ENCODE assay signal across 22 mouse cellular contexts in the genomic region with DNA sequence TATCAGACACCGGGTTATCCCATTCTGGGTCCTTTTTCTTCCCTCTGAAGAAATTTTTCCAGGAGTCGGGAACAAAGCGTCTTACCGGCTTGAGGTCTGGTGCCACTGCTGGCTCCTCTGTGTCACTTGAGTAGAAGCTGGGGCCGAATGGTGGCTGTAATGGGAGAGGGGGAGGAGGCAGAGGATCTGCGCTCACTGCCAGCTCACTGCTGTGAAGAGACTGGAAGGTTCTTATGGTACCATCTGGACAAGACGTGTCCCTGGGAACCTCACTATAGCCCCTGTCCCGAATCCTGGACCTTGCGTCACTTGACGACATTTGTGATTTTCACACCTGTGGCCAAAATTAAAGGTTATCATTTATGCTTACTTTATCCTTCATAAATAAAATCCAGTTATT. TPM values are rescaled to one million over a fixed set of nuclear protein-coding genes. Genes with fewer than 3 reads are reported as not detected.
A peak's percentile ranks its signal among the peaks of the same experiment; 100 is the strongest.
DNase-seq lines count a peak whose midpoint lies in the region; ATAC-seq and TF ChIP-seq lines count a peak whose summit lies in the region.
"Had no signal": no experiment of that assay in that cellular context is flagged by ENCODE, and none has a peak within 500 bp of the region (broad histone marks: within the 10 kb centered on the region; RNA-seq: fewer than 3 reads in every experiment).

No protein-coding gene starts in this region.

- peaks cover 4% of the 10 kb centered on the region; the same call in 1 of the 2 replicates for H3K27me3 ChIP-seq in neural tube, embryonic 15.5 days (replicated peaks)
- H3K27me3 ChIP-seq in kidney, embryonic 15.5 days, result peaks cover 3% of the 10 kb centered on the region

- H3K9ac ChIP-seq in ES-E14 (ENCODE audit: insufficient read depth, low read depth, low read length, poor library complexity, severe bottlenecking), result peak overlapping the region; percentile 32; the same call in 1 of the 2 replicates
- no peak overlapping the region for H3K9ac ChIP-seq in neural tube, embryonic 15.5 days (replicated peaks)
- no peak overlapping the region for H3K9ac ChIP-seq in kidney, embryonic 15.5 days
- H3K9ac ChIP-seq: embryonic facial prominence, embryonic 15.5 days; hindbrain, embryonic 14.5 days; intestine, embryonic 15.5 days had no signal

- no peak overlapping the region for H3K4me2 ChIP-seq in neural tube, embryonic 15.5 days
- no peak overlapping the region for H3K4me2 ChIP-seq in kidney, embryonic 15.5 days
- H3K4me2 ChIP-seq: embryonic facial prominence, embryonic 15.5 days; heart, embryonic 11.5 days; hindbrain, embryonic 14.5 days; intestine, embryonic 15.5 days had no signal

- H3K4me3 ChIP-seq in ES-E14 (ENCODE audit: insufficient read depth in 1 of 2, low read depth in 1 of 2, low read length in 2 of 2, poor library complexity in 1 of 2, severe bottlenecking in 1 of 2), result 0 out of 4 replicates have a peak overlapping the region, but pooled peaks have one; percentile 15 to 39
- no peak overlapping the region for H3K4me3 ChIP-seq in neural tube, embryonic 15.5 days (replicated peaks)
- H3K4me3 ChIP-seq in kidney, embryonic 15.5 days (replicated peaks), result no peak overlapping the region
- H3K4me3 ChIP-seq: embryonic facial prominence, embryonic 15.5 days; erythroblast, embryonic 14.5 days; forebrain, embryonic 10.5 days; hindbrain, embryonic 10.5 days; intestine, embryonic 15.5 days had no signal

- in situ Hi-C loops in ES-E14 (cut with MboI; ENCODE audit: low sequenced_read_pairs in 2 of 2, unreplicated experiment in 2 of 2), result no loop called here

- ATAC-seq in neural tube, embryonic 15.5 days (ENCODE audit: low FRiP score), result no peak
- ATAC-seq in kidney, embryonic 15.5 days (replicated peaks; ENCODE audit: low FRiP score), result no peak
- ATAC-seq: forebrain, embryonic 14.5 days; intestine, embryonic 15.5 days had no signal

- peak; percentile 69 for DNase-seq in cerebellum, adult 11-12 months
- no peak for DNase-seq in cerebellum, postnatal 4 days (ENCODE audit: low spot score in 2 of 2)
- DNase-seq in ES-E14 (ENCODE audit: low read depth, low spot score), result no peak
- DNase-seq in cerebellum, adult 8-10 months, result peak; percentile 40
- peak; percentile 65 for DNase-seq in cerebellum, postnatal 14 days
- DNase-seq in layer of hippocampus, adult 11-12 months (ENCODE audit: low spot score), result no peak
- DNase-seq: adrenal gland, adult 2 months; adrenal gland, postnatal 25 days; embryo, embryonic 11 days; gastrocnemius, postnatal 36 days; heart, adult 11 months; kidney, adult 18-20 months had no signal

- no peaks in the 10 kb centered on the region for H3K9me3 ChIP-seq in ES-E14 (ENCODE audit: control insufficient read depth, insufficient read depth, low read depth, low read length)
- 0 out of 2 replicates have a peak, but pooled peaks cover 4% of the 10 kb centered on the region for H3K9me3 ChIP-seq in neural tube, embryonic 15.5 days (replicated peaks)
- peaks cover 4% of the 10 kb centered on the region; the same call in 1 of the 2 replicates for H3K9me3 ChIP-seq in kidney, embryonic 15.5 days (replicated peaks)
- H3K9me3 ChIP-seq: embryonic facial prominence, embryonic 15.5 days; hindbrain, embryonic 10.5 days; intestine, embryonic 15.5 days had no signal

- no peak overlapping the region for H3K27ac ChIP-seq in ES-E14 (ENCODE audit: insufficient read depth, low read depth, low read length, poor library complexity, severe bottlenecking)
- no peak overlapping the region for H3K27ac ChIP-seq in neural tube, embryonic 15.5 days (replicated peaks)
- no peak overlapping the region for H3K27ac ChIP-seq in kidney, embryonic 15.5 days
- H3K27ac ChIP-seq: embryonic facial prominence, embryonic 15.5 days; forebrain, embryonic 10.5 days; hindbrain, embryonic 10.5 days; hindbrain, embryonic 14.5 days; intestine, embryonic 15.5 days had no signal

- 93% methylated on average over 10 of the region's 10 CpGs for WGBS in neural tube, embryonic 15.5 days
- 92% methylated on average over 10 of the region's 10 CpGs for whole genome bisulfite sequencing in kidney, embryonic 15.5 days

- no peaks in the 10 kb centered on the region for H3K36me3 ChIP-seq in ES-E14 (ENCODE audit: control insufficient read depth, insufficient read depth, low read length, poor library complexity, severe bottlenecking)
- peaks cover 9% of the 10 kb centered on the region; the same call in 1 of the 2 replicates for H3K36me3 ChIP-seq in neural tube, embryonic 15.5 days
- H3K36me3 ChIP-seq in kidney, embryonic 15.5 days, result peaks cover 24% of the 10 kb centered on the region

- peaks cover 2 to 3% of the 10 kb centered on the region in 2 experiments; a peak in 1 of 4 replicates for H3K4me1 ChIP-seq in ES-E14 (ENCODE audit: control insufficient read depth in 2 of 2, insufficient read depth in 2 of 2, low read length in 2 of 2, poor library complexity in 1 of 2)
- H3K4me1 ChIP-seq in neural tube, embryonic 15.5 days, result peaks cover 3% of the 10 kb centered on the region; the same call in 1 of the 2 replicates
- peaks cover 8% of the 10 kb centered on the region for H3K4me1 ChIP-seq in kidney, embryonic 15.5 days
- H3K4me1 ChIP-seq: intestine, embryonic 15.5 days had no signal

TF ChIP-seq in ES-E14, 5 proteins besides CTCF, POLR2A, EP300 and RAD21:
- TF ChIP-seq HCFC1 (IDR thresholded peaks at IDR 0.05; ENCODE audit: borderline replicate concordance, insufficient read depth, low read length), result no peak
- TF ChIP-seq ZC3H11A (IDR thresholded peaks at IDR 0.05; ENCODE audit: borderline replicate concordance, low read depth, low read length), result no peak
- no peak for TF ChIP-seq CHD2 (IDR thresholded peaks at IDR 0.05; ENCODE audit: low read depth, low read length)
- TF ChIP-seq MAFK (IDR thresholded peaks at IDR 0.05; ENCODE audit: insufficient read depth, low read depth, low read length), result no peak
- no peak for TF ChIP-seq ZNF384 (IDR thresholded peaks at IDR 0.05; ENCODE audit: low read depth, low read length)

RNA-seq across cellular contexts. Expression of a gene that starts 4.5 kb away (rescaled TPM):
- total RNA-seq in ES-E14 (2012; rRNA removed), result 2.5 and 4.7 TPM in 2 replicates
- 2.5 and 4.9 TPM in 2 replicates for polyA plus RNA-seq in neural tube, embryonic 15.5 days (2015; fragmentation: Nextera tagmentation; extraction: Ambion mirVana)
- 14.0 and 15.3 TPM in 2 replicates for polyA plus RNA-seq in kidney, embryonic 15.5 days (2015; fragmentation: Nextera tagmentation; extraction: Ambion mirVana)
- polyA plus RNA-seq: erythroblast, embryonic 14.5 days had no signal

RNA-seq across cellular contexts. Expression of a gene that starts 38.5 kb away (rescaled TPM):
- 112 and 162 TPM in 2 replicates for total RNA-seq in ES-E14 (2012; rRNA removed)
- 306 and 309 TPM in 2 replicates for polyA plus RNA-seq in neural tube, embryonic 15.5 days (2015; fragmentation: Nextera tagmentation; extraction: Ambion mirVana)
- polyA plus RNA-seq in kidney, embryonic 15.5 days (2015; fragmentation: Nextera tagmentation; extraction: Ambion mirVana), result 268 and 298 TPM in 2 replicates

RNA-seq across cellular contexts. Expression of a gene that starts 38.6 kb away (rescaled TPM):
- 22.0 and 31.3 TPM in 2 replicates for total RNA-seq in ES-E14 (2012; rRNA removed)
- polyA plus RNA-seq in neural tube, embryonic 15.5 days (2015; fragmentation: Nextera tagmentation; extraction: Ambion mirVana), result 16.2 and 17.3 TPM in 2 replicates
- 21.0 and 24.0 TPM in 2 replicates for polyA plus RNA-seq in kidney, embryonic 15.5 days (2015; fragmentation: Nextera tagmentation; extraction: Ambion mirVana)

RNA-seq across cellular contexts. Expression of a gene that starts 39.1 kb away (rescaled TPM):
- total RNA-seq in ES-E14 (2012; rRNA removed), result 11.9 and 15.2 TPM in 2 replicates
- 25.3 and 29.1 TPM in 2 replicates for polyA plus RNA-seq in neural tube, embryonic 15.5 days (2015; fragmentation: Nextera tagmentation; extraction: Ambion mirVana)
- polyA plus RNA-seq in kidney, embryonic 15.5 days (2015; fragmentation: Nextera tagmentation; extraction: Ambion mirVana), result 13.7 and 13.9 TPM in 2 replicates
- polyA plus RNA-seq: adrenal gland, adult 2 months had no signal

RNA-seq across cellular contexts. Expression of a gene that starts 57.3 kb away (rescaled TPM):
- total RNA-seq in ES-E14 (2012; rRNA removed), result 1.7 and 2.3 TPM in 2 replicates
- polyA plus RNA-seq in neural tube, embryonic 15.5 days (2015; fragmentation: Nextera tagmentation; extraction: Ambion mirVana), result 1.5 and 3.7 TPM in 2 replicates
- 6.3 and 8.0 TPM in 2 replicates for polyA plus RNA-seq in kidney, embryonic 15.5 days (2015; fragmentation: Nextera tagmentation; extraction: Ambion mirVana)
- polyA plus RNA-seq: erythroblast, embryonic 14.5 days had no signal

Comparison
In these comparisons a context has a peak if more than half of its experiments do, and no peak if none do; other contexts are left out.
1. DNase-seq: peak in cerebellum, adult 11-12 months (single experiment), cerebellum, adult 8-10 months (single experiment) and cerebellum, postnatal 14 days (2 of 2); none in cerebellum, postnatal 4 days (0 of 2), ES-E14 (single experiment) and layer of hippocampus, adult 11-12 months (single experiment).
2. H3K4me3 ChIP-seq: peak in ES-E14 (2 of 2); none in neural tube, embryonic 15.5 days (single experiment) and kidney, embryonic 15.5 days (single experiment).